Mouse (Mus musculus): ENCODE measurements around the gene Tmem91. TPM values are rescaled to one million over a fixed set of nuclear protein-coding genes. Genes with fewer than 3 reads are reported as not detected.
A peak's percentile ranks its signal among the peaks of the same experiment; 100 is the strongest.

Gene Tmem91
- polyA plus RNA-seq, 1 experiment from 2014 or later: 3.6 TPM

- Histone ChIP-seq H3K4me3 (ENCODE audit: low read length) (no peak overlapping the region), H3K9me3 (ENCODE audit: control insufficient read depth, low read length) (no peaks in the 10 kb centered on the region), H3K27ac (ENCODE audit: low read length) (peak overlapping the region; percentile 36), H3K4me2 (ENCODE audit: low read depth, low read length) (no peak overlapping the region), H3K4me1 (replicated peaks; ENCODE audit: control insufficient read depth, insufficient read depth, low read length) (peaks cover 22% of the 10 kb centered on the region), H3K36me3 (ENCODE audit: control insufficient read depth, insufficient read depth, low read length) (no peaks in the 10 kb centered on the region), H3K9ac (ENCODE audit: low read length) (no peak overlapping the region), H3K27me3 (ENCODE audit: control insufficient read depth, insufficient read depth, low read depth, low read length) (peaks cover 21% of the 10 kb centered on the region)
- WGBS: 88% methylated on average over 7 of the region's 7 CpGs
- no peak for ATAC-seq (ENCODE audit: low read depth)
These were observed 2.0 kb upstream of the Tmem91 start for GRCm38 (mm10) chr7:25677013-25677412.

- Histone ChIP-seq H3K27ac (ENCODE audit: low read length) (peak overlapping the region; percentile 36), H3K4me3 (ENCODE audit: low read length) (no peak overlapping the region), H3K4me2 (ENCODE audit: low read depth, low read length) (0 out of 2 replicates have a peak overlapping the region, but pooled peaks have one; percentile 0), H3K4me1 (replicated peaks; ENCODE audit: control insufficient read depth, insufficient read depth, low read length) (peaks cover 23% of the 10 kb centered on the region), H3K27me3 (ENCODE audit: control insufficient read depth, insufficient read depth, low read depth, low read length) (peaks cover 21% of the 10 kb centered on the region), H3K9ac (ENCODE audit: low read length) (no peak overlapping the region), H3K36me3 (ENCODE audit: control insufficient read depth, insufficient read depth, low read length) (no peaks in the 10 kb centered on the region), H3K9me3 (ENCODE audit: control insufficient read depth, low read length) (no peaks in the 10 kb centered on the region)
- peak; percentile 41 for ATAC-seq (ENCODE audit: low read depth)
- 25% methylated on average over 15 of the region's 15 CpGs for WGBS
These were observed 1.3 kb upstream of the Tmem91 start for GRCm38 (mm10) chr7:25676085-25676781.

- H3K4me3 ChIP-seq (ENCODE audit: low read length): no peak overlapping the region
- 48% methylated on average over 6 of the region's 6 CpGs for WGBS
- H3K27ac ChIP-seq (ENCODE audit: low read length): no peak overlapping the region
- peaks cover 25% of the 10 kb centered on the region for H3K4me1 ChIP-seq (replicated peaks; ENCODE audit: control insufficient read depth, insufficient read depth, low read length)
- no peaks in the 10 kb centered on the region for H3K9me3 ChIP-seq (ENCODE audit: control insufficient read depth, low read length)
- H3K9ac ChIP-seq (ENCODE audit: low read length): no peak overlapping the region
- peaks cover 21% of the 10 kb centered on the region for H3K27me3 ChIP-seq (ENCODE audit: control insufficient read depth, insufficient read depth, low read depth, low read length)
- H3K4me2 ChIP-seq (ENCODE audit: low read depth, low read length): no peak overlapping the region
- H3K36me3 ChIP-seq (ENCODE audit: control insufficient read depth, insufficient read depth, low read length): no peaks in the 10 kb centered on the region
- ATAC-seq (ENCODE audit: low read depth): no peak
These were observed 439 bp upstream of the Tmem91 start for GRCm38 (mm10) chr7:25675405-25675804.

- 23% methylated on average over 9 of the region's 9 CpGs for WGBS
- no peak overlapping the region for H3K27ac ChIP-seq (ENCODE audit: low read length)
- peaks cover 19% of the 10 kb centered on the region for H3K4me1 ChIP-seq (replicated peaks; ENCODE audit: control insufficient read depth, insufficient read depth, low read length)
- peak overlapping the region; percentile 60 for H3K4me2 ChIP-seq (ENCODE audit: low read depth, low read length)
- no peaks in the 10 kb centered on the region for H3K9me3 ChIP-seq (ENCODE audit: control insufficient read depth, low read length)
- ATAC-seq (ENCODE audit: low read depth): no peak
- H3K36me3 ChIP-seq (ENCODE audit: control insufficient read depth, insufficient read depth, low read length): no peaks in the 10 kb centered on the region
- peak overlapping the region; percentile 39 for H3K4me3 ChIP-seq (ENCODE audit: low read length)
- no peak overlapping the region; the same call in 1 of the 2 replicates for H3K9ac ChIP-seq (ENCODE audit: low read length)
- H3K27me3 ChIP-seq (ENCODE audit: control insufficient read depth, insufficient read depth, low read depth, low read length): peaks cover 21% of the 10 kb centered on the region
These were observed 669 bp downstream of the Tmem91 start for GRCm38 (mm10) chr7:25674297-25674696.

GRCm38 (mm10) chr7:25672442-25672841 is 2.5 kb downstream of the Tmem91 start:
- WGBS: 48% methylated on average over 4 of the region's 4 CpGs
- no peak overlapping the region for H3K27ac ChIP-seq (ENCODE audit: low read length)
- H3K4me3 ChIP-seq (ENCODE audit: low read length): no peak overlapping the region
- H3K9ac ChIP-seq (ENCODE audit: low read length): no peak overlapping the region
- no peak for ATAC-seq (ENCODE audit: low read depth)
- no peak overlapping the region for H3K4me2 ChIP-seq (ENCODE audit: low read depth, low read length)
- 0 out of 2 replicates have a peak, but pooled peaks cover 3% of the 10 kb centered on the region for H3K36me3 ChIP-seq (ENCODE audit: control insufficient read depth, insufficient read depth, low read length)
- peaks cover 19% of the 10 kb centered on the region for H3K4me1 ChIP-seq (replicated peaks; ENCODE audit: control insufficient read depth, insufficient read depth, low read length)
- H3K27me3 ChIP-seq (ENCODE audit: control insufficient read depth, insufficient read depth, low read depth, low read length): peaks cover 21% of the 10 kb centered on the region
- H3K9me3 ChIP-seq (ENCODE audit: control insufficient read depth, low read length): no peaks in the 10 kb centered on the region

- 38% methylated on average over 2 of the region's 2 CpGs for WGBS
- no peak overlapping the region for H3K27ac ChIP-seq (ENCODE audit: low read length)
- H3K4me3 ChIP-seq (ENCODE audit: low read length): no peak overlapping the region
- no peaks in the 10 kb centered on the region for H3K9me3 ChIP-seq (ENCODE audit: control insufficient read depth, low read length)
- no peak overlapping the region for H3K4me2 ChIP-seq (ENCODE audit: low read depth, low read length)
- ATAC-seq (ENCODE audit: low read depth): no peak
- H3K4me1 ChIP-seq (replicated peaks; ENCODE audit: control insufficient read depth, insufficient read depth, low read length): peaks cover 16% of the 10 kb centered on the region
- 0 out of 2 replicates have a peak, but pooled peaks cover 3% of the 10 kb centered on the region for H3K36me3 ChIP-seq (ENCODE audit: control insufficient read depth, insufficient read depth, low read length)
- H3K27me3 ChIP-seq (ENCODE audit: control insufficient read depth, insufficient read depth, low read depth, low read length): peaks cover 21% of the 10 kb centered on the region
- no peak overlapping the region for H3K9ac ChIP-seq (ENCODE audit: low read length)
These were observed 3.3 kb downstream of the Tmem91 start for GRCm38 (mm10) chr7:25671686-25672085.

- Histone ChIP-seq H3K9me3 (ENCODE audit: control insufficient read depth, low read length) (no peaks in the 10 kb centered on the region), H3K27ac (ENCODE audit: low read length) (no peak overlapping the region), H3K4me1 (replicated peaks; ENCODE audit: control insufficient read depth, insufficient read depth, low read length) (peaks cover 10% of the 10 kb centered on the region), H3K27me3 (ENCODE audit: control insufficient read depth, insufficient read depth, low read depth, low read length) (peaks cover 18% of the 10 kb centered on the region), H3K36me3 (ENCODE audit: control insufficient read depth, insufficient read depth, low read length) (peaks cover 9% of the 10 kb centered on the region), H3K4me3 (ENCODE audit: low read length) (no peak overlapping the region), H3K9ac (ENCODE audit: low read length) (no peak overlapping the region), H3K4me2 (ENCODE audit: low read depth, low read length) (no peak overlapping the region)
- no peak for ATAC-seq (ENCODE audit: low read depth)
- WGBS: 83% methylated on average over 4 of the region's 4 CpGs
These were observed 4.9 kb downstream of the Tmem91 start for GRCm38 (mm10) chr7:25670096-25670495.

- no peak for ATAC-seq (ENCODE audit: low read depth)
- Histone ChIP-seq H3K27me3 (ENCODE audit: control insufficient read depth, insufficient read depth, low read depth, low read length) (peaks cover 13% of the 10 kb centered on the region), H3K4me1 (replicated peaks; ENCODE audit: control insufficient read depth, insufficient read depth, low read length) (peaks cover 5% of the 10 kb centered on the region), H3K4me3 (ENCODE audit: low read length) (no peak overlapping the region), H3K9me3 (ENCODE audit: control insufficient read depth, low read length) (no peaks in the 10 kb centered on the region), H3K27ac (ENCODE audit: low read length) (no peak overlapping the region), H3K4me2 (ENCODE audit: low read depth, low read length) (no peak overlapping the region), H3K36me3 (ENCODE audit: control insufficient read depth, insufficient read depth, low read length) (peaks cover 13% of the 10 kb centered on the region), H3K9ac (ENCODE audit: low read length) (no peak overlapping the region)
- 81% methylated on average over 9 of the region's 9 CpGs for WGBS
These were observed 5.3 kb downstream of the Tmem91 start for GRCm38 (mm10) chr7:25669631-25670030.

- H3K4me3 ChIP-seq (ENCODE audit: low read length): no peak overlapping the region
- H3K4me1 ChIP-seq (replicated peaks; ENCODE audit: control insufficient read depth, insufficient read depth, low read length): 0 out of 2 replicates have a peak, but pooled peaks cover 3% of the 10 kb centered on the region
- H3K4me2 ChIP-seq (ENCODE audit: low read depth, low read length): no peak overlapping the region
- H3K9me3 ChIP-seq (ENCODE audit: control insufficient read depth, low read length): no peaks in the 10 kb centered on the region
- no peak overlapping the region for H3K9ac ChIP-seq (ENCODE audit: low read length)
- no peak for ATAC-seq (ENCODE audit: low read depth)
- peaks cover 15% of the 10 kb centered on the region for H3K36me3 ChIP-seq (ENCODE audit: control insufficient read depth, insufficient read depth, low read length)
- H3K27me3 ChIP-seq (ENCODE audit: control insufficient read depth, insufficient read depth, low read depth, low read length): peaks cover 8% of the 10 kb centered on the region
- 80% methylated on average over 10 of the region's 10 CpGs for WGBS
- no peak overlapping the region for H3K27ac ChIP-seq (ENCODE audit: low read length)
These were observed 5.8 kb downstream of the Tmem91 start for GRCm38 (mm10) chr7:25669158-25669557.

Data from lung, embryonic 16.5 days (tissue).